ENCODE assay signal across 9 mouse cellular contexts in genomic region chr16:44695214-44695858, GRCm38 (mm10). TPM values are rescaled to one million over a fixed set of nuclear protein-coding genes. Genes with fewer than 3 reads are reported as not detected.
DNase-seq lines count a peak whose midpoint lies in the region; ATAC-seq and TF ChIP-seq lines count a peak whose summit lies in the region.
"Had no signal": no experiment of that assay in that cellular context is flagged by ENCODE, and none has a peak within 500 bp of the region (broad histone marks: within the 10 kb centered on the region; RNA-seq: fewer than 3 reads in every experiment).

No protein-coding gene starts in this region.

- H3K27ac ChIP-seq in forebrain, embryonic 10.5 days, result peak overlapping the region; percentile 53; the same call in 1 of the 2 replicates
- H3K27ac ChIP-seq in forebrain, embryonic 16.5 days (ENCODE audit: low read length), result no peak overlapping the region
- H3K27ac ChIP-seq in hindbrain, embryonic 14.5 days, result 0 out of 2 replicates have a peak overlapping the region, but pooled peaks have one; percentile 8
- no peak overlapping the region for H3K27ac ChIP-seq in hindbrain, postnatal 0 days
- peak overlapping the region; percentile 1 for H3K27ac ChIP-seq in midbrain, embryonic 10.5 days (replicated peaks)
- H3K27ac ChIP-seq in midbrain, postnatal 0 days (ENCODE audit: low read depth, low read length), result no peak overlapping the region
- peak overlapping the region; percentile 84 for H3K27ac ChIP-seq in stomach, embryonic 16.5 days (ENCODE audit: low read length)

- no peak for TF ChIP-seq CTCF in hindbrain, postnatal 0 days (IDR thresholded peaks at IDR 0.05; ENCODE audit: low read depth)
- TF ChIP-seq CTCF in midbrain, postnatal 0 days (IDR thresholded peaks at IDR 0.05), result no peak

- H3K9ac ChIP-seq in forebrain, embryonic 16.5 days (replicated peaks; ENCODE audit: low read depth, low read length), result no peak overlapping the region
- H3K9ac ChIP-seq in hindbrain, embryonic 14.5 days, result no peak overlapping the region
- H3K9ac ChIP-seq in hindbrain, postnatal 0 days (replicated peaks; ENCODE audit: low read length), result no peak overlapping the region
- H3K9ac ChIP-seq in midbrain, postnatal 0 days (replicated peaks; ENCODE audit: low read length, poor library complexity, severe bottlenecking), result no peak overlapping the region
- H3K9ac ChIP-seq in stomach, embryonic 16.5 days (ENCODE audit: low read length), result no peak overlapping the region

- H3K27me3 ChIP-seq in forebrain, embryonic 10.5 days (ENCODE audit: poor library complexity, severe bottlenecking), result peaks cover 9% of the 10 kb centered on the region; the same call in 1 of the 2 replicates
- H3K27me3 ChIP-seq in forebrain, embryonic 16.5 days (replicated peaks; ENCODE audit: control insufficient read depth, insufficient read depth, low read length), result no peaks in the 10 kb centered on the region
- H3K27me3 ChIP-seq in hindbrain, embryonic 14.5 days (ENCODE audit: control insufficient read depth, insufficient read depth, low read length), result no peaks in the 10 kb centered on the region
- H3K27me3 ChIP-seq in hindbrain, postnatal 0 days (ENCODE audit: insufficient read depth, low read length), result no peaks in the 10 kb centered on the region
- H3K27me3 ChIP-seq in midbrain, embryonic 10.5 days (ENCODE audit: low read depth, poor library complexity, severe bottlenecking), result no peaks in the 10 kb centered on the region
- no peaks in the 10 kb centered on the region for H3K27me3 ChIP-seq in midbrain, postnatal 0 days (ENCODE audit: insufficient read depth, low read length)
- no peaks in the 10 kb centered on the region for H3K27me3 ChIP-seq in stomach, embryonic 16.5 days (ENCODE audit: control insufficient read depth, insufficient read depth, low read length)

- H3K9me3 ChIP-seq in forebrain, embryonic 10.5 days, result no peaks in the 10 kb centered on the region
- no peaks in the 10 kb centered on the region for H3K9me3 ChIP-seq in forebrain, embryonic 16.5 days (ENCODE audit: control insufficient read depth, low read length)
- no peaks in the 10 kb centered on the region for H3K9me3 ChIP-seq in hindbrain, embryonic 14.5 days (ENCODE audit: control insufficient read depth, low read length)
- no peaks in the 10 kb centered on the region for H3K9me3 ChIP-seq in hindbrain, postnatal 0 days (ENCODE audit: low read length)
- H3K9me3 ChIP-seq in midbrain, embryonic 10.5 days (replicated peaks), result no peaks in the 10 kb centered on the region
- H3K9me3 ChIP-seq in midbrain, postnatal 0 days (ENCODE audit: low read length), result no peaks in the 10 kb centered on the region
- H3K9me3 ChIP-seq in stomach, embryonic 16.5 days (replicated peaks; ENCODE audit: control insufficient read depth, low read length), result no peaks in the 10 kb centered on the region

- WGBS in forebrain, embryonic 10.5 days, result 87% methylated on average over 8 of the region's 8 CpGs
- WGBS in forebrain, embryonic 16.5 days, result 83% methylated on average over 8 of the region's 8 CpGs
- WGBS in hindbrain, embryonic 14.5 days, result 82% methylated on average over 8 of the region's 8 CpGs
- 77% methylated on average over 8 of the region's 8 CpGs for WGBS in hindbrain, postnatal 0 days
- WGBS in midbrain, embryonic 10.5 days, result 89% methylated on average over 8 of the region's 8 CpGs
- WGBS in midbrain, postnatal 0 days, result 83% methylated on average over 8 of the region's 8 CpGs
- WGBS in stomach, embryonic 16.5 days, result 52% methylated on average over 8 of the region's 8 CpGs

- H3K36me3 ChIP-seq in forebrain, embryonic 10.5 days (replicated peaks), result no peaks in the 10 kb centered on the region
- no peaks in the 10 kb centered on the region for H3K36me3 ChIP-seq in forebrain, embryonic 16.5 days (ENCODE audit: control insufficient read depth, insufficient read depth)
- H3K36me3 ChIP-seq in hindbrain, embryonic 14.5 days (replicated peaks; ENCODE audit: control insufficient read depth, insufficient read depth), result no peaks in the 10 kb centered on the region
- no peaks in the 10 kb centered on the region for H3K36me3 ChIP-seq in hindbrain, postnatal 0 days (ENCODE audit: insufficient read depth, low read length)
- no peaks in the 10 kb centered on the region for H3K36me3 ChIP-seq in midbrain, embryonic 10.5 days
- H3K36me3 ChIP-seq in midbrain, postnatal 0 days (ENCODE audit: insufficient read depth, low read length), result no peaks in the 10 kb centered on the region
- no peaks in the 10 kb centered on the region for H3K36me3 ChIP-seq in stomach, embryonic 16.5 days (ENCODE audit: control insufficient read depth, insufficient read depth, low read length)

- no peak for ATAC-seq in forebrain, embryonic 16.5 days
- no peak for ATAC-seq in hindbrain, embryonic 14.5 days (ENCODE audit: low FRiP score)
- no peak for ATAC-seq in hindbrain, postnatal 0 days
- ATAC-seq in midbrain, postnatal 0 days (ENCODE audit: low FRiP score), result no peak
- ATAC-seq in stomach, embryonic 16.5 days (ENCODE audit: insufficient read depth, low FRiP score), result peak; percentile 25
- ATAC-seq in activated CD4-positive, CD25-positive, alpha-beta regulatory T cell, adult 4 months, result no peak

- no peak for DNase-seq in forebrain, embryonic 10.5 days (ENCODE audit: extremely low spot score, low spot score)
- DNase-seq in hindbrain, embryonic 14.5 days (ENCODE audit: low spot score), result no peak
- DNase-seq in hindbrain, postnatal 0 days (ENCODE audit: low spot score), result no peak
- no peak for DNase-seq in midbrain, embryonic 10.5 days (ENCODE audit: low spot score)
- no peak for DNase-seq in midbrain, postnatal 0 days (ENCODE audit: low spot score)
- DNase-seq: cerebellum, adult 9-11 months had no signal

- H3K4me3 ChIP-seq in forebrain, embryonic 10.5 days, result no peak overlapping the region
- H3K4me3 ChIP-seq in forebrain, embryonic 16.5 days (replicated peaks; ENCODE audit: low read length), result no peak overlapping the region
- H3K4me3 ChIP-seq in hindbrain, embryonic 14.5 days (replicated peaks; ENCODE audit: low read length), result no peak overlapping the region
- no peak overlapping the region for H3K4me3 ChIP-seq in hindbrain, postnatal 0 days (ENCODE audit: low read length)
- H3K4me3 ChIP-seq in midbrain, embryonic 10.5 days, result no peak overlapping the region
- H3K4me3 ChIP-seq in midbrain, postnatal 0 days (ENCODE audit: low read depth, low read length), result no peak overlapping the region
- H3K4me3 ChIP-seq in stomach, embryonic 16.5 days (replicated peaks; ENCODE audit: low read length), result no peak overlapping the region

- peaks cover 28% of the 10 kb centered on the region for H3K4me1 ChIP-seq in forebrain, embryonic 10.5 days
- peaks cover 8% of the 10 kb centered on the region for H3K4me1 ChIP-seq in forebrain, embryonic 16.5 days (replicated peaks; ENCODE audit: control insufficient read depth, insufficient read depth, low read length)
- H3K4me1 ChIP-seq in hindbrain, embryonic 14.5 days (replicated peaks; ENCODE audit: control insufficient read depth, insufficient read depth, low read length), result peaks cover 8% of the 10 kb centered on the region; the same call in 1 of the 2 replicates
- H3K4me1 ChIP-seq in hindbrain, postnatal 0 days (ENCODE audit: insufficient read depth, low read length), result no peaks in the 10 kb centered on the region
- peaks cover 15% of the 10 kb centered on the region; the same call in 1 of the 2 replicates for H3K4me1 ChIP-seq in midbrain, embryonic 10.5 days
- no peaks in the 10 kb centered on the region for H3K4me1 ChIP-seq in midbrain, postnatal 0 days (ENCODE audit: insufficient read depth, low read length)
- H3K4me1 ChIP-seq in stomach, embryonic 16.5 days (ENCODE audit: control insufficient read depth, insufficient read depth, low read length), result peaks cover 25% of the 10 kb centered on the region

- no peak overlapping the region for H3K4me2 ChIP-seq in forebrain, embryonic 16.5 days (ENCODE audit: low read length)
- H3K4me2 ChIP-seq in hindbrain, embryonic 14.5 days (replicated peaks), result no peak overlapping the region
- no peak overlapping the region for H3K4me2 ChIP-seq in hindbrain, postnatal 0 days (ENCODE audit: low read depth, low read length)
- H3K4me2 ChIP-seq in midbrain, postnatal 0 days (ENCODE audit: low read depth, low read length, poor library complexity, severe bottlenecking), result no peak overlapping the region
- H3K4me2 ChIP-seq in stomach, embryonic 16.5 days (ENCODE audit: low read depth, low read length), result 0 out of 2 replicates have a peak overlapping the region, but pooled peaks have one; percentile 6

RNA-seq across cellular contexts. Expression of gene Nepro, which starts 28.8 kb away (rescaled TPM):
- 15.4 and 17.1 TPM in 2 replicates for polyA plus RNA-seq in forebrain, embryonic 10.5 days (2016; fragmentation: Nextera tagmentation; extraction: Ambion mirVana)
- polyA plus RNA-seq in forebrain, embryonic 16.5 days (2015; fragmentation: Nextera tagmentation; extraction: Ambion mirVana), result 4.9 and 5.6 TPM in 2 replicates
- 4.4 and 5.4 TPM in 2 replicates for polyA plus RNA-seq in hindbrain, embryonic 14.5 days (2014; fragmentation: Nextera tagmentation; extraction: Ambion mirVana)
- total RNA-seq in hindbrain, postnatal 0 days (2014; rRNA removed), result 3.3 and 3.5 TPM in 2 replicates
- polyA plus RNA-seq in hindbrain, postnatal 0 days (2015; fragmentation: Nextera tagmentation; extraction: Ambion mirVana), result 3.2 TPM in 2 replicates
- polyA plus RNA-seq in midbrain, embryonic 10.5 days (2016; fragmentation: Nextera tagmentation; extraction: Ambion mirVana), result 11.3 and 14.0 TPM in 2 replicates
- 3.5 and 5.9 TPM in 2 replicates for total RNA-seq in midbrain, postnatal 0 days (2014; rRNA removed)
- polyA plus RNA-seq in midbrain, postnatal 0 days (2015; fragmentation: Nextera tagmentation; extraction: Ambion mirVana), result 2.4 and 2.9 TPM in 2 replicates
- polyA plus RNA-seq in stomach, embryonic 16.5 days (2015; fragmentation: Nextera tagmentation; extraction: Ambion mirVana), result 7.2 and 7.6 TPM in 2 replicates
- polyA plus RNA-seq in activated CD4-positive, CD25-positive, alpha-beta regulatory T cell, adult 4 months (2017; shearing (Covaris generic)), result 1 to 10 TPM; 5.7 to 5.8 TPM

RNA-seq across cellular contexts. Expression of gene Gtpbp8, which starts 50.8 kb away (rescaled TPM):
- 31.9 and 32.4 TPM in 2 replicates for polyA plus RNA-seq in forebrain, embryonic 10.5 days (2016; fragmentation: Nextera tagmentation; extraction: Ambion mirVana)
- polyA plus RNA-seq in forebrain, embryonic 16.5 days (2015; fragmentation: Nextera tagmentation; extraction: Ambion mirVana), result 35.9 and 38.5 TPM in 2 replicates
- polyA plus RNA-seq in hindbrain, embryonic 14.5 days (2014; fragmentation: Nextera tagmentation; extraction: Ambion mirVana), result 41.5 and 43.8 TPM in 2 replicates
- 22.4 and 22.9 TPM in 2 replicates for total RNA-seq in hindbrain, postnatal 0 days (2014; rRNA removed)
- polyA plus RNA-seq in hindbrain, postnatal 0 days (2015; fragmentation: Nextera tagmentation; extraction: Ambion mirVana), result 32.2 and 33.5 TPM in 2 replicates
- polyA plus RNA-seq in midbrain, embryonic 10.5 days (2016; fragmentation: Nextera tagmentation; extraction: Ambion mirVana), result 29.8 and 31.7 TPM in 2 replicates
- total RNA-seq in midbrain, postnatal 0 days (2014; rRNA removed), result 42.5 and 46.7 TPM in 2 replicates
- 36.6 and 38.8 TPM in 2 replicates for polyA plus RNA-seq in midbrain, postnatal 0 days (2015; fragmentation: Nextera tagmentation; extraction: Ambion mirVana)
- 25.1 and 26.3 TPM in 2 replicates for polyA plus RNA-seq in stomach, embryonic 16.5 days (2015; fragmentation: Nextera tagmentation; extraction: Ambion mirVana)
- 10 to 100 TPM; 34.5 to 43.4 TPM for polyA plus RNA-seq in activated CD4-positive, CD25-positive, alpha-beta regulatory T cell, adult 4 months (2017; shearing (Covaris generic))

Comparison
In these comparisons a context has a peak if more than half of its experiments do, and no peak if none do; other contexts are left out.
1. H3K27ac ChIP-seq: peak in forebrain, embryonic 10.5 days (single experiment), hindbrain, embryonic 14.5 days (single experiment), midbrain, embryonic 10.5 days (single experiment) and stomach, embryonic 16.5 days (single experiment); none in forebrain, embryonic 16.5 days (single experiment), hindbrain, postnatal 0 days (single experiment) and midbrain, postnatal 0 days (single experiment).